Mouse (Mus musculus): ENCODE measurements around the gene Tnfsf8. TPM values are rescaled to one million over a fixed set of nuclear protein-coding genes. Genes with fewer than 3 reads are reported as not detected.

Tnfsf8 gene
- total RNA-seq (2012; rRNA removed) (not detected in 2 replicates), polyA plus RNA-seq (2012; ENCODE audit: insufficient read depth in 1 of 2, insufficient read length in 2 of 2, low read depth in 1 of 2, low replicate concordance in 2 of 2, missing spikeins in 1 of 2) (not detected)

DNA sequence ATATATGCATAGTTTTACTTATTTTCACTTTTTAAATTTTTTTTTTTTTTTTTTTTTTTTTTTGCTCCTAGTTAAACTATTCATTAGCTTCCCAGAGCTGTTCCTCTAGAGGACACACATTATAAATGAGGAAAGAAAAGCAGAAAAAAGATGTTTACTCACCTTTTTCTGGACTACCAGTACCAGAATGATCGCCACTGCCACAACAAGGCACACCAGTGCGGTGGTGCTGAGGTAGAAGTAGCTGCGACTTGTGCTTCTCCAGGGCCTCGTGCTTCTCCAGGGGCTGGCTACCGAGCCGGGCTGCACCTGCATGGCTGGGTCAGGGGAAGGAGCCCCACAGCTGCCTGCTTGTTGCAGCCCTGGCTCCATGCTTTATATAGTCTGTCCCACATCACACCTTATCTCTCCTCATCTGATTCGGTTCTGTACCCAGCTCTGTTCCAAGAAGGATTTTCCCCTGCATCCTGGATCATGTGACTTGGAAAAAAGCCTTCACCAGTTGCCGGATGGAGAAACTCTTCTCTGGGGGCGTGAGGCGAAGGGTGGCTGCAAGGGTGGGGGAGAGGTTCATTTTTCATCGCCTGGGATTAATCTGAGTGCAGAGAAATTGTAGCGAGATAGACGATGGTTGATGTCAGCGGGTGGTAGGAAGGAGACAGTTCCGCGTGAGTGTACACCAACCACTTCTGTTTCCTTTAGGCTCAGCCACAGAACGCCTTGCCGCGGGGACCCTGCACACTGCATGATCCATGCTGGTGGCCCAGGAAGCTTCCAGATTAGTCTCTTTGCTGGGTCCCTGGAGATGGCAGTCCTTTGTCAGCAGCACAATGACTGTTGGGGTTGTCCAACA is at the start of gene Tnfsf8:
Tnfsf8 (minus strand) TSS at position 660 of the 853 bp plus-strand sequence.
- Histone ChIP-seq H3K27me3 (ENCODE audit: control insufficient read depth in 1 of 2, insufficient read depth in 2 of 2, low read length in 2 of 2) (no peaks in the 10 kb centered on the region), H3K4me1 (ENCODE audit: control insufficient read depth in 1 of 2, insufficient read depth in 2 of 2, low read length in 2 of 2) (no peaks in the 10 kb centered on the region), H3K9ac (ENCODE audit: control insufficient read depth, low read depth, low read length, poor library complexity, severe bottlenecking) (no peak within 1 kb of the TSS), H3K9me3 (replicated peaks; ENCODE audit: insufficient read depth, low read length) (no peaks in the 10 kb centered on the region), H3K36me3 (ENCODE audit: control insufficient read depth in 1 of 2, insufficient read depth in 2 of 2, low read length in 2 of 2) (no peaks in the 10 kb centered on the region), H3K4me3 (ENCODE audit: control insufficient read depth in 1 of 2, insufficient read depth in 1 of 2, low read depth in 2 of 2, low read length in 2 of 2) (no peak within 1 kb of the TSS), H3K27ac (ENCODE audit: control insufficient read depth, low read depth, low read length) (no peak within 1 kb of the TSS), H3K79me2 (ENCODE audit: control insufficient read depth, insufficient read depth, low read length, poor library complexity) (no peaks in the 10 kb centered on the region)
- TF ChIP-seq MAX (IDR thresholded peaks at IDR 0.05; ENCODE audit: low read length) = no peak
- no peak for TF ChIP-seq RCOR1 (IDR thresholded peaks at IDR 0.05; ENCODE audit: low read depth, low read length)
- TF ChIP-seq MYB (IDR thresholded peaks at IDR 0.05; ENCODE audit: low read depth, low read length) = no peak
- TF ChIP-seq NELFE (IDR thresholded peaks at IDR 0.05; ENCODE audit: low read depth, low read length) = no peak
- TF ChIP-seq SMC3 (IDR thresholded peaks at IDR 0.05; ENCODE audit: low read depth, low read length) = no peak
- no peak for TF ChIP-seq GATA1 (IDR thresholded peaks at IDR 0.05; ENCODE audit: low read depth, low read length)
- TF ChIP-seq KAT2A (conservative IDR thresholded peaks at IDR 0.05; ENCODE audit: low read depth, low read length) = no peak
- TF ChIP-seq UBTF (IDR thresholded peaks at IDR 0.05; ENCODE audit: borderline replicate concordance, insufficient read depth, low read depth, low read length) = no peak
- TF ChIP-seq ZNF384 (IDR thresholded peaks at IDR 0.05; ENCODE audit: low read depth, low read length) = no peak
- TF ChIP-seq ZMIZ1 (IDR thresholded peaks at IDR 0.05; ENCODE audit: low read depth, low read length) = no peak
- no peak for TF ChIP-seq MAZ (IDR thresholded peaks at IDR 0.05; ENCODE audit: low read depth, low read length)
- TF ChIP-seq MXI1 (IDR thresholded peaks at IDR 0.05; ENCODE audit: low read depth, low read length) = no peak
- no peak for TF ChIP-seq POLR2AphosphoS5 (IDR thresholded peaks at IDR 0.05; ENCODE audit: borderline replicate concordance, low read depth, low read length)
- DNase-seq (ENCODE audit: low read depth, low spot score) = no peak

DNA sequence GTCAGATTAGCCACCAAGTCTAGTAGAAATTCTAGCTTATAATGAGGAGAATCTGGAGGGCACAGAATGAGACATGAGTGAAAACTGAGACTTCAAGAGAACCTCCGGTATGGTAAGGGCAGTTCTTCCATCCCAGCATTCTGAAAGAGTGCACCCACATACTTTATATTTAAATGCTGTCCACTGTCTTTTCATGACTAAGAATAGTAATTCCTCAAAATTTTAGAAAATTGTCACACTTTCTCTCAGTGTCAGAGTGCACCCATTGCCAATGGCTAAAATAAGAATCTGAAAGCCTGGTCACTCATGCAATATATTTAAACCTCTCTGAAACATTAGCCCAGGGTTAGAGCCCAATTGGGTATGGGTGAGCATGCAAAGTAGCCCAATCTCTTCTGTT is 47.4 kb upstream of the Tnfsf8 start:
- no peak for DNase-seq (ENCODE audit: low read depth, low spot score)
- H3K4me3 ChIP-seq (ENCODE audit: control insufficient read depth in 1 of 2, insufficient read depth in 1 of 2, low read depth in 2 of 2, low read length in 2 of 2) = no peak overlapping the region
- H3K27ac ChIP-seq (ENCODE audit: control insufficient read depth, low read depth, low read length) = no peak overlapping the region
- H3K4me1 ChIP-seq (ENCODE audit: control insufficient read depth in 1 of 2, insufficient read depth in 2 of 2, low read length in 2 of 2) = no peaks in the 10 kb centered on the region
- TF ChIP-seq MAZ (IDR thresholded peaks at IDR 0.05; ENCODE audit: low read depth, low read length) = no peak
- no peak for TF ChIP-seq CHD2 (IDR thresholded peaks at IDR 0.05; ENCODE audit: low read length)
- no peak for TF ChIP-seq CTCF (IDR thresholded peaks at IDR 0.05 in 2 of 3, conservative IDR thresholded peaks at IDR 0.05 in 1 of 3; ENCODE audit: control insufficient read depth in 1 of 3, insufficient read depth in 1 of 3, low read depth in 2 of 3, low read length in 3 of 3, poor library complexity in 1 of 3, severe bottlenecking in 1 of 3)
- no peak for TF ChIP-seq KAT2A (conservative IDR thresholded peaks at IDR 0.05; ENCODE audit: low read depth, low read length)
- H3K36me3 ChIP-seq (ENCODE audit: control insufficient read depth in 1 of 2, insufficient read depth in 2 of 2, low read length in 2 of 2) = no peaks in the 10 kb centered on the region
- no peaks in the 10 kb centered on the region for H3K9me3 ChIP-seq (replicated peaks; ENCODE audit: insufficient read depth, low read length)
- H3K79me2 ChIP-seq (ENCODE audit: control insufficient read depth, insufficient read depth, low read length, poor library complexity) = no peaks in the 10 kb centered on the region
- no peaks in the 10 kb centered on the region for H3K27me3 ChIP-seq (ENCODE audit: control insufficient read depth in 1 of 2, insufficient read depth in 2 of 2, low read length in 2 of 2)
- H3K9ac ChIP-seq (ENCODE audit: control insufficient read depth, low read depth, low read length, poor library complexity, severe bottlenecking) = no peak overlapping the region
